Mouse (Mus musculus) small intestine, adult 2 months (tissue): ENCODE results near the gene Tnnt3. TPM values are rescaled to one million over a fixed set of nuclear protein-coding genes. Genes with fewer than 3 reads are reported as not detected.

ENCODE experiments used
- H3K27ac ChIP-seq: fragments of 200-500 bp; 2 replicates; pipeline ENCODE4 v1.5.1; 2012; ENCODE audit warnings: low read depth, low read length, control low read depth, inconsistent platforms; ENCODE audit not compliant: insufficient read depth
- H3K27me3 ChIP-seq: fragments of 200-500 bp; 2 replicates; pipeline ENCODE4 v1.6.1; 2012; ENCODE audit warnings: mild to moderate bottlenecking, moderate library complexity, low read length, inconsistent platforms; ENCODE audit not compliant: control insufficient read depth, insufficient read depth
- H3K36me3 ChIP-seq: fragments of 200-500 bp; 2 replicates; pipeline ENCODE4 v1.6.1; 2012; ENCODE audit warnings: mild to moderate bottlenecking, low read length, control low read depth, inconsistent platforms; ENCODE audit not compliant: control insufficient read depth, insufficient read depth
- H3K4me1 ChIP-seq: fragments of 200-500 bp; 2 replicates; pipeline ENCODE4 v1.6.1; 2012; ENCODE audit warnings: low read length, inconsistent platforms, mixed read lengths; ENCODE audit not compliant: control insufficient read depth, insufficient read depth, insufficient read length
- H3K4me3 ChIP-seq: fragments of 200-500 bp; 2 replicates; pipeline ENCODE4 v1.5.1; 2012; ENCODE audit warnings: low read depth, mild to moderate bottlenecking, control low read depth, inconsistent platforms, low read length, moderate library complexity
- CTCF ChIP-seq: fragments of 200-500 bp; IDR thresholded peaks from 2 replicates; pipeline ENCODE4 v1.5.1; 2012; ENCODE audit warnings: low read depth, mild to moderate bottlenecking, control low read depth, inconsistent platforms, low read length, moderate library complexity, mixed read lengths; ENCODE audit not compliant: insufficient replicate concordance, insufficient read length; ENCODE audit errors: extremely low read depth
- POLR2A ChIP-seq: fragments of 200-500 bp; IDR thresholded peaks from 2 replicates; pipeline ENCODE4 v1.6.1; 2012; ENCODE audit warnings: low read depth, mild to moderate bottlenecking, control low read depth, inconsistent platforms, low read length, moderate library complexity
- WGBS: fragments of 180-500 bp; shearing (Covaris S2); methylation state at CpG from one replicate; pipeline ENCODE4 v1.1.7; 2018; 5-methylcytosine and 5-hydroxymethylcytosine counted together
- polyA plus RNA-seq: library from polyadenylated mRNA; depleted of rRNA; stranded (reverse); fragments of >200 nt; gene quantifications from 2 replicates; pipeline ENCODE4 v1.2.3, GENCODE M21; 2012

Tnnt3 gene
- polyA plus RNA-seq, 1 experiment, result not detected

DNA sequence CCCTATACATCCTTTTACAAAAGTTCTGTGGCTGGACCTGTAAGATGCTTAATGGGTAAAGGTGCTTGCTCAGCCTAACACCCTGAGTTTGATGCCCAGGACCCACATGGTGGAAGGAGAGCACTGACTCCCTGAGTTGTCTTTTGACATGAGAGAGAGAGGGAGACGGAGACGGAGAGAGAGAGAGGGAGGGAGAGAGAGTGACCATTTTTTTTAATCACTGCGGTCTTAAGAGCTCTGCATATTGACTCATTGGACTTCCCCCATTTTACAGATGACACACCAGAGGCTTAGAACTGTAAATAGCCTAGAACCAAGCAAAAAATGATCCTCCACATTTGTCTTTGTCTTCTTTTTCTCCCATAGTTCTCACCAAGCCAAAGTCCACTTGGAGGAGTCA, 10.6 kb upstream of the Tnnt3 start:
- Histone ChIP-seq H3K36me3 (peaks cover 7% of the 10 kb centered on the region), H3K27ac (no peak overlapping the region), H3K4me1 (no peaks in the 10 kb centered on the region), H3K4me3 (no peak overlapping the region), H3K27me3 (0 out of 2 replicates have a peak, but pooled peaks cover 3% of the 10 kb centered on the region)
- TF ChIP-seq POLR2A, result no peak
- no peak for TF ChIP-seq CTCF
- 83% methylated on average over 3 of the region's 3 CpGs for WGBS

DNA sequence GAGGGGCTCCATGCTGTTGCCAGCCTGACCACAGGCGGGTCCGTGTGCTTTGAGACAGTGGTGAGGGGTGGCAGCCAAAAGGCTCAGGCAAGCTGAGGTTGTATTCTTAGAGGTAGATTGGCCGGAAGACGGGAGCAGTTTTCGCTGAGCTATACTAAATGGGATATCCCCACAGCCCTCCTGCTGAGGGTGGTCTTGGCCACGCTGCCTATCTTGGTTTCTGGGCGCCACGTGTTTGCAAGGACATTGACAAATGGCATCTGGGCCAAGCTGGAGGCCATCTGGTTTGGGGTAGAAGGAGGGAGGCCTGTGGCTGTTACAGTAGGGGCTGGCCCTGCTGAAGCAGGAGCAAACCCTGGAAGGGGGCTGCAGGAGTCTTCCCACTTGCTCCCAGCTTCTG, 5.1 kb upstream of the Tnnt3 start:
- H3K27me3 ChIP-seq, result no peaks in the 10 kb centered on the region
- H3K27ac ChIP-seq, result no peak overlapping the region
- 80% methylated on average over 8 of the region's 8 CpGs for WGBS
- H3K36me3 ChIP-seq, result peaks cover 7% of the 10 kb centered on the region
- no peak overlapping the region for H3K4me3 ChIP-seq
- TF ChIP-seq CTCF (no peak), POLR2A (no peak)
- no peaks in the 10 kb centered on the region for H3K4me1 ChIP-seq

DNA sequence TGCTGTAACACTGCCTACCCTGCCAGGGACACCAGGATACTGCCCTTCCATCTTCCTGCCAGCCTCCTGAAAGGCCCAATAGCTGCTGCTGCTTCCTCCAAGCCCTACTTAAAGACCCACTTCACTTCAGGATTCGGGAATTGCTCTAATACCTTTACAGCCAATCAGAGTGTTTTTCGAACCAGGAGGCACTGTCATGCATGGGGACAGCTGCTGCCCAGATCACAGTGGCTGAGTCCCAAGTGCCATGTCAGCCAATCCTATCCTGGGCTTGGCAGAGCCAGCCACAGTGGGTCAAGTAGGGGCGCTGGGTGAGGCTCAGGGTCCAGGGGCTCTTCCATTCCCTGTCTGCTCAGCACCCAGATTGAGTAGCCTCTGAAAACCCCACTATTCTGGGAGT, 2.5 kb upstream of the Tnnt3 start:
- Histone ChIP-seq H3K27me3 (no peaks in the 10 kb centered on the region), H3K4me1 (no peaks in the 10 kb centered on the region), H3K27ac (no peak overlapping the region), H3K4me3 (no peak overlapping the region), H3K36me3 (peaks cover 2% of the 10 kb centered on the region)
- 78% methylated on average over 3 of the region's 3 CpGs for WGBS
- TF ChIP-seq POLR2A (no peak), CTCF (no peak)

DNA sequence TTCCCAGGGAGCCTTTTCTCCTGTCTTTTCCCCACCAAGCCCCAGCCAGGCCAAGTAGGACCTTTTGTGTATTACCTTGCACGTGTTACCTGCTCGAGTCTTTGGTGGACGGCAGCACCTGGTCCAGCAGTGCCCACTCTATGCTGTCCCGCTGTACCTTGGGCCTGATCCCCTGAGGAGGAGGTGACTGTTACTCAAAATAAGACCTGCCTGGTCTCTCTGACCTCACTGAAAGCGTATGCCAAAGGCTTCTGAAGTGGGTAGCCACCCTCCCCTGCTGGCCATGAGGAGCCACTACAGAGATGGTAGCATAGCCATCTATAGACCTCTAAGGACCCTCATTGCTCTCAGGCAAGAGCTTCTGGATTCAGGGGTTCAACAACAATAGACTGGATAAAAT, 1.8 kb upstream of the Tnnt3 start:
- Histone ChIP-seq H3K36me3 (no peaks in the 10 kb centered on the region; the same call in 1 of the 2 replicates), H3K27ac (no peak overlapping the region), H3K4me1 (no peaks in the 10 kb centered on the region), H3K4me3 (no peak overlapping the region), H3K27me3 (no peaks in the 10 kb centered on the region)
- TF ChIP-seq POLR2A, result no peak
- peak; percentile 30; the same call in 1 of the 2 replicates for TF ChIP-seq CTCF
- WGBS, result 80% methylated on average over 5 of the region's 5 CpGs

DNA sequence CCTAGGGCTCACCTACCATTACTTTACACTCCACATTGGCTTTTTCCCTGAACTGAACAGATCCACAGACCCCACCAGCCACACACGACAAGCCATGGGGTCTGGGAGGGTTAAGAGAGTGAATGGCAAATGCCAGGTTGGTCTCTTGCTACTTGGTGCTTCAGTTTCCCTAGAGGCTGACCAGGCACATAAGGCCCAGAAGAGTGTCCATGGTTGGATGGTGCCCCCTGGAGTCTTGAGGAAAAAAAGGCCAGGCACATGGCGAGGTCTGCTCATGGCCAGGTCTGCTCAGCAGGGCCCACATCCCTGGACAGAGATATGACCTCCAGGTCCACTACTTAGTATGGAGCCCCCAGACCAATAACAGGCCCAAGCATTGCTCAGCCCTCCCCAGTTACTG, 861 bp upstream of the Tnnt3 start:
- TF ChIP-seq CTCF, result peak; percentile 54; the same call in 1 of the 2 replicates
- no peak for TF ChIP-seq POLR2A
- no peak overlapping the region for H3K4me3 ChIP-seq
- no peak overlapping the region for H3K27ac ChIP-seq
- 78% methylated on average over 2 of the region's 2 CpGs for WGBS
- no peaks in the 10 kb centered on the region for H3K4me1 ChIP-seq
- H3K27me3 ChIP-seq, result no peaks in the 10 kb centered on the region
- H3K36me3 ChIP-seq, result no peaks in the 10 kb centered on the region

DNA sequence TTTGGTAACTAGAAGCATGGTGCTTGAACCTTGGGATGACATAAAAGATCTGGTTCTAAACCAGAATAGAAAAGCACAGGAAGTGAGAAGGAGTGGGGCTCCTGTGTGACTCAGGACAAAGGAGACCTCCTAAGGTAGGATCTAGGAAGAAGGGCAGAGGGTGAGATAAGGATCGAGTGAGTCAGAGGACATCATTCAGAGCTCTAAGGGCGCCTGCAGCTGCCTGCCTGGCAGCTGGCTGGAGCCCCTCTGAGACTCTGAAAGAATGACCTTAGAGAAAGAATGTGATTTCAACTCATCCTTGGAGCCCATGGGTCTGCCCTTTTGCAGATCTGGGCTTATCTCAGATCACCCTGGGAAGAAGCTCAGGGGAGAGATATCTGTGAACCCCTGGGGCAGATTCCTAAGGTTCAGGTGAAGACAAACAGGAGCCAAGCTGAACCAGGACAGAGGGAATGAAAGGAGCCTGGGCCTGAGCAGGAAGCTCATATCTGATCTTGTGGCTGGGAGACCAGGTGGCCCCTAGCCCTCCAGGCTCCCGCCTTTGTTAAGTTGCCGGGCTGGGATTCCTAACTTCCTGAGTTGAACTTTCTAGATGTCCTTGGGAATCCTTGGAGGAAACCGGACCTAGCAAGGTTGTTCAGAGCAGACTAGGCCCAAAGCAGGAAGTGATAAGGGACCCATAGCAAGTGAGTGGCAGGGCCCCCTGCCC, 530 bp downstream of the Tnnt3 start:
- H3K36me3 ChIP-seq, result no peaks in the 10 kb centered on the region
- H3K4me3 ChIP-seq, result no peak overlapping the region
- H3K27me3 ChIP-seq, result no peaks in the 10 kb centered on the region
- no peak for TF ChIP-seq POLR2A
- no peak for TF ChIP-seq CTCF
- H3K4me1 ChIP-seq, result no peaks in the 10 kb centered on the region
- H3K27ac ChIP-seq, result no peak overlapping the region
- WGBS, result 39% methylated on average over 5 of the region's 5 CpGs

DNA sequence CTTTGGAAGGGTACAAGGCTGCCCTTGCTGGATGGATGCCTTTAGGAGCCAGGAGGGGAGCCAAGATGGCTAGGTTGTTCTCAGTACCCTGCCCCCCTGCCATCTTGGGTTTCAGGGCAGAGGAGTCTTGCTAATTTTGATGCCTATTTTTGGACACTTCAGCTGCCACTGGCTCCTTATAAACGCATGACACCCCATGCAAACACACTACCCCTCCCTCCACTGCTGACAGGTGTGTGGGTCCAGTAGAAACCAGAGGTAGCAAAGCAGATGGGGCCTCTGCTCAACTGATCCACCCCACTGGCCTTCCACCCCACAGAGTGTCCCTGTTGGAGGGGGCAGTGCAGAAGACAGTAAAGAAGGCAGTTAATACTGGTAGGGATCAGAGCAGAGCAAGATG, 1.4 kb downstream of the Tnnt3 start:
- WGBS, result 69% methylated on average over 1 of the region's 1 CpGs
- H3K27me3 ChIP-seq, result no peaks in the 10 kb centered on the region
- no peaks in the 10 kb centered on the region for H3K4me1 ChIP-seq
- no peak overlapping the region for H3K27ac ChIP-seq
- no peak for TF ChIP-seq CTCF
- TF ChIP-seq POLR2A, result no peak
- no peak overlapping the region for H3K4me3 ChIP-seq
- H3K36me3 ChIP-seq, result no peaks in the 10 kb centered on the region

DNA sequence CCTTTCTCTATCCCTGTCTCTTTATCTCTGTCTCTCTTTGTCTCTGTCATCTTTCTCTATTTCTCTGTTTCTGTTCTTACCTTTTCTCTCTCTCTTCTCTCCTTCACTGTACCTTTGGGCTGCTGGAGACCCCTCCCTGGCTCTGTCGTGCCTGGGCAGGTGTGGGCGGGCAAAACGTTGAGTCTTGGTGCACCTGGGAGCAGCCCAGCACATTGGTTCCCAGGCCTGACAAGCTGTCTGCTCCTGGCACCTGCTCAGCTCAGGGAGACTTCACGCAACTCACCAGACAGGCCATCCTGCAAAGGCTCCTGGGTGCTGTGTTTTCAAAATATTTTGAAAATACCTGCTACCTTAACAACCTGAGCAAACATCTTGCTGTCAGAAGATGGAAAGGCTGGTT, 4.6 kb downstream of the Tnnt3 start:
- Histone ChIP-seq H3K27ac (no peak overlapping the region), H3K36me3 (no peaks in the 10 kb centered on the region), H3K4me3 (no peak overlapping the region), H3K27me3 (no peaks in the 10 kb centered on the region), H3K4me1 (no peaks in the 10 kb centered on the region)
- TF ChIP-seq CTCF (no peak), POLR2A (no peak)
- 64% methylated on average over 4 of the region's 4 CpGs for WGBS
